Mouse (Mus musculus) heart, embryonic 11.5 days (tissue): ENCODE data around the gene Sub1. TPM values are rescaled to one million over a fixed set of nuclear protein-coding genes. Genes with fewer than 3 reads are reported as not detected.

ENCODE experiments used
- ATAC-seq: fragments of 200-750 bp; cut with Nextera tagmentation; replicated peaks from 2 replicates; pipeline ENCODE4 v1.8.0; 2017; ENCODE audit warnings: moderate library complexity; ENCODE audit not compliant: insufficient number of reproducible peaks, low FRiP score, low TSS enrichment
- H3K27ac ChIP-seq: fragments of 300-500 bp; sonication (generic); 2 replicates; pipeline ENCODE4 v1.5.1; 2014; ENCODE audit warnings: mild to moderate bottlenecking, low read depth, low read length
- H3K27me3 ChIP-seq: fragments of 300-500 bp; sonication (generic); 2 replicates; pipeline ENCODE4 v1.6.1; 2014; ENCODE audit warnings: mild to moderate bottlenecking, low read length, mixed read lengths; ENCODE audit not compliant: control insufficient read depth, insufficient read depth
- H3K36me3 ChIP-seq: fragments of 300-500 bp; sonication (generic); 2 replicates; pipeline ENCODE4 v1.6.1; 2014; ENCODE audit warnings: mild to moderate bottlenecking, low read length, moderate library complexity, mixed read lengths; ENCODE audit not compliant: control insufficient read depth, insufficient read depth
- H3K4me1 ChIP-seq: fragments of 300-500 bp; sonication (generic); 2 replicates; pipeline ENCODE4 v1.6.1; 2014; ENCODE audit warnings: low read length; ENCODE audit not compliant: control insufficient read depth, insufficient read depth
- H3K4me2 ChIP-seq: fragments of 300-500 bp; sonication (generic); 2 replicates; pipeline ENCODE4 v1.6.1; 2014; ENCODE audit warnings: mild to moderate bottlenecking, moderate library complexity
- H3K4me3 ChIP-seq: fragments of 300-500 bp; sonication (generic); 2 replicates; pipeline ENCODE4 v1.5.1; 2014; ENCODE audit warnings: low read depth, low read length
- H3K9ac ChIP-seq: fragments of 300-500 bp; sonication (generic); 2 replicates; pipeline ENCODE4 v1.6.1; 2014; ENCODE audit warnings: mild to moderate bottlenecking, low read depth, low read length, moderate library complexity
- H3K9me3 ChIP-seq: fragments of 300-500 bp; sonication (generic); replicated peaks from 2 replicates; pipeline ENCODE4 v1.6.1; 2016; ENCODE audit warnings: low read length; ENCODE audit not compliant: control insufficient read depth
- WGBS: fragments of 180-500 bp; shearing (Covaris S2); extraction: QIAGEN DNeasy Blood & Tissue Kit; methylation state at CpG from one replicate; pipeline ENCODE4 v1.1.7; 2014; ENCODE audit not compliant: insufficient replicate concordance; 5-methylcytosine and 5-hydroxymethylcytosine counted together
- polyA plus RNA-seq: library from polyadenylated mRNA; unstranded; fragments of >200 nt; fragmentation: Nextera tagmentation; extraction: Ambion mirVana; gene quantifications from 2 replicates; pipeline ENCODE4 v1.2.1, GENCODE M21; 2014

Sub1 gene
- polyA plus RNA-seq, 1 experiment from 2014 or later: 635 TPM

DNA sequence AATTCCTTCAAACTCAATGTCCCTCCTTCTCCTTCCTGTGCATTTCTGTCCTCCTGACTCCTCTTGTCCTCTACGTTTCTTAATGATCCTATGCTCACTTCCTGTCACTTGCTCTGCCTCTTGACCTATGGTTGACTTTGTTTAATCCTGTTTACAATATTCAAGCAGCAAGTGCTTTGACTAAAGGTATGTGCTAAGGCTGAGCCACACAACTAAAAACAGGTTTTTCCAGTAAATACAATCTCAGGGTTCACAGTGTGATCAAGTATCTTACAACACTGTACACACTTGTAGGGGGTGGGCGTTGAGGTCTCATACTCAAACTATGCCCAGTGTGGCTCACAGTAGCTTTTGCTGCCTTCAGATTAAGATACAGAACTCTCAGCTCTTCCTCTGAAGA, 8.9 kb downstream of the Sub1 start:
- Histone ChIP-seq H3K9me3 (no peaks in the 10 kb centered on the region), H3K9ac (no peak overlapping the region), H3K4me2 (no peak overlapping the region), H3K27me3 (no peaks in the 10 kb centered on the region), H3K4me3 (no peak overlapping the region), H3K27ac (no peak overlapping the region), H3K4me1 (no peaks in the 10 kb centered on the region), H3K36me3 (peaks cover 32% of the 10 kb centered on the region)
- WGBS: 78% methylated on average over 2 of the region's 2 CpGs
- ATAC-seq: no peak

DNA sequence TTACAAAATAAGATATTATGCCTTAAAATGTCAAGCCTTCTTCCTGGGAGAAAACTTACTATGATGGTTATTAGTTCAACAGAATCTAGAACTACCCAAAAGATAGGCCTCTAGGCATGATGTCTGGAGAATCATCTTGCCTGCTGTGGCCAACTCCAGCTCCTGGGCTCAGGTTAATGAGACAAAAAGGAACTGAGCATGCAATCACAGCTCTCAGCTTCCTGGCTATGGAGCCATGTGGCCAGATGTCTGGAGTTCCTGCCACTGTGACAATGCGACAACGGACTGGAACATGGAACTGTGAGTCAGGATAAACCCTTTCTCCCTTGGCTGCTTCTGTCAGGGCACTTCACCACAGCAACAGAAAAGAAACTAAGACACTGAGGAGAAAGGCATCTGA, 14.8 kb downstream of the Sub1 start:
- Histone ChIP-seq H3K27ac (no peak overlapping the region), H3K9ac (no peak overlapping the region), H3K4me3 (no peak overlapping the region), H3K27me3 (no peaks in the 10 kb centered on the region), H3K4me2 (no peak overlapping the region), H3K9me3 (no peaks in the 10 kb centered on the region), H3K36me3 (peaks cover 23% of the 10 kb centered on the region), H3K4me1 (no peaks in the 10 kb centered on the region)
- no peak for ATAC-seq
- 88% methylated on average over 2 of the region's 2 CpGs for WGBS

- Histone ChIP-seq H3K4me3 (no peak overlapping the region), H3K4me1 (no peaks in the 10 kb centered on the region), H3K4me2 (no peak overlapping the region), H3K27me3 (no peaks in the 10 kb centered on the region), H3K27ac (no peak overlapping the region), H3K36me3 (peaks cover 21% of the 10 kb centered on the region), H3K9ac (no peak overlapping the region), H3K9me3 (no peaks in the 10 kb centered on the region)
- WGBS: 89% methylated on average over 8 of the region's 8 CpGs
- ATAC-seq: no peak
These were observed 15.3 kb downstream of the Sub1 start for GRCm38 (mm10) chr15:11981501-11981900.

DNA sequence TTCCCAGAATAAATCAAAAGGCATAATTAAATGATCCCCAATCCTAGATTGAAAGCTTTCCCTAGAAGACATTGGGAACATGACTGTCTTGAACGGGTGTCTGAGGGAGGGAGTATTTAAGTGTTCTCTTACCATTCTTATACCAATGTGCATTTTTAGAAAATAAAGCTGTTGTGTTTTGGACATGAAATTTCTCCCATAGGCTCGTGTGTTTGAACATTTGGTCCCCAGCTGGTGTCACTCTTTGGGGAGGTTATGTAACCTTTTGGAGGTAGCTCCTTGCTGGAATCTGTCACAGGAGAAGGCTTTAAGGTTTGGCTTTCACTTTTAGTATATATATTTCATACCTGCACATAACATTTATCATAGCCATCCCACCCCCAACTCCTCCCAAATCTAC, 18.6 kb downstream of the Sub1 start:
- Histone ChIP-seq H3K27me3 (no peaks in the 10 kb centered on the region), H3K9me3 (no peaks in the 10 kb centered on the region; the same call in 1 of the 2 replicates), H3K4me1 (no peaks in the 10 kb centered on the region), H3K36me3 (peaks cover 9% of the 10 kb centered on the region), H3K4me2 (no peak overlapping the region), H3K4me3 (no peak overlapping the region), H3K9ac (no peak overlapping the region), H3K27ac (no peak overlapping the region)
- WGBS: 83% methylated on average over 2 of the region's 2 CpGs
- ATAC-seq: no peak

DNA sequence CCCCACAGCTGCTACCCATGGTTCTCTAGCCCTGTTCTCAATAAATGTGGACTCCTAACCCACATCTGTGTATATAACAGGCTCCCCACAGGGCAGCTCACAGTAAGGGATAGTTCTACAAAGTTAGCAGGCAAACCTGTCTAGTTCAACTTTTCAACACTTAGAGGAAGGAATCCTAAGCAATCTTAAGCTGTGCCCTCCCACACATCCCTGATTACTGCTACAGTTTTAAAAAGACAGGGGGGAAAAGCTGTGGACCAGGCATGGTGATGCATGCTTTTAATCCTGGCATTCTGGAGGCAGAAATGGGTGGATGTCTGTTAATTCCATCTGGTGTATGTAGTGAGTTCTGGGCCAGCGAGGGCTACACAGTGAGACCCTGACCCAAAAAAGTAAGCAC, 19.7 kb downstream of the Sub1 start:
- ATAC-seq: no peak
- Histone ChIP-seq H3K9me3 (no peaks in the 10 kb centered on the region; the same call in 1 of the 2 replicates), H3K27ac (no peak overlapping the region), H3K27me3 (no peaks in the 10 kb centered on the region), H3K4me3 (no peak overlapping the region), H3K36me3 (peaks cover 7% of the 10 kb centered on the region), H3K4me2 (no peak overlapping the region), H3K4me1 (no peaks in the 10 kb centered on the region), H3K9ac (no peak overlapping the region)
- 93% methylated on average over 1 of the region's 1 CpGs for WGBS

- H3K4me3 ChIP-seq: no peak overlapping the region
- H3K4me1 ChIP-seq: no peaks in the 10 kb centered on the region
- no peak overlapping the region for H3K27ac ChIP-seq
- H3K27me3 ChIP-seq: no peaks in the 10 kb centered on the region
- no peak for ATAC-seq
- H3K9me3 ChIP-seq: no peaks in the 10 kb centered on the region; the same call in 1 of the 2 replicates
- no peak overlapping the region for H3K9ac ChIP-seq
- H3K4me2 ChIP-seq: no peak overlapping the region
- WGBS: 86% methylated on average over 9 of the region's 9 CpGs
- peaks cover 3% of the 10 kb centered on the region; the same call in 1 of the 2 replicates for H3K36me3 ChIP-seq
These were observed 20.9 kb downstream of the Sub1 start for GRCm38 (mm10) chr15:11975836-11976235.

GRCm38 (mm10) chr15:11971854-11972420, 24.8 kb downstream of the Sub1 start:
- no peak overlapping the region for H3K4me2 ChIP-seq
- H3K9ac ChIP-seq: no peak overlapping the region
- WGBS: 19% methylated on average over 13 of the region's 13 CpGs
- no peaks in the 10 kb centered on the region for H3K36me3 ChIP-seq
- H3K4me1 ChIP-seq: no peaks in the 10 kb centered on the region
- H3K27ac ChIP-seq: no peak overlapping the region
- no peaks in the 10 kb centered on the region; the same call in 1 of the 2 replicates for H3K9me3 ChIP-seq
- H3K4me3 ChIP-seq: no peak overlapping the region
- H3K27me3 ChIP-seq: no peaks in the 10 kb centered on the region
- 0 out of 2 replicates have a peak, but pooled peaks have one; percentile 46 for ATAC-seq

DNA sequence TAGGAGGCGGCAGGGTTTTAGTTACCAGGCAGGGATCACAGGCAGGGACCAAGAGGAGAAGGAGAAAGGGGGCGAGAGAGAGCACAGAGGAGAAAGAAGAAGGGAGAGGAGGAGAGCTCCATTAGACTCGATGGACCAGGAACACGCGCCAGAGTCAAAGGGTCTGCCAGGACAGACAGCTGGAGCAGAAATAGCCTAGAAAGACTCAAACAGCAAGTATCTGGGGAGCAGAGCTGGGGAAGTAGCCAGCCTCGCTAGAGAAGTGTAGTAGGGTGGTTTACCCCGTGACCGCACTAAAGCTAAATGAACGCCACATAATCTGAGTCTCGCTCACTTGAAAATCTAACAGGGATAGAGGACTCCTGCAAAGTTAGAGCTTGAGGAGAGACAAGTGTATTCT, 26.2 kb downstream of the Sub1 start:
- Histone ChIP-seq H3K4me3 (no peak overlapping the region), H3K27me3 (no peaks in the 10 kb centered on the region), H3K36me3 (no peaks in the 10 kb centered on the region), H3K4me2 (no peak overlapping the region), H3K4me1 (no peaks in the 10 kb centered on the region), H3K9ac (no peak overlapping the region), H3K27ac (no peak overlapping the region), H3K9me3 (no peaks in the 10 kb centered on the region; the same call in 1 of the 2 replicates)
- no peak for ATAC-seq
- WGBS: 76% methylated on average over 10 of the region's 10 CpGs

- Histone ChIP-seq H3K4me2 (no peak overlapping the region), H3K9me3 (no peaks in the 10 kb centered on the region), H3K27ac (no peak overlapping the region), H3K27me3 (no peaks in the 10 kb centered on the region), H3K4me1 (no peaks in the 10 kb centered on the region), H3K9ac (no peak overlapping the region), H3K36me3 (no peaks in the 10 kb centered on the region), H3K4me3 (no peak overlapping the region)
- no peak for ATAC-seq
- WGBS: 86% methylated on average over 9 of the region's 9 CpGs
These were observed 27.9 kb downstream of the Sub1 start for GRCm38 (mm10) chr15:11968851-11969250.
